Mouse (Mus musculus): ENCODE data around the gene Haus8.

- TF ChIP-seq POLR2A (IDR thresholded peaks at IDR 0.05; ENCODE audit: low read depth, low read length) (no peak), CTCF (conservative IDR thresholded peaks at IDR 0.05; ENCODE audit: insufficient read depth, insufficient read length, low read depth, low read length) (no peak)
These were observed 23.5 kb upstream of the Haus8 start for GRCm38 (mm10) chr8:71296188-71296621.
